Comparison of ENCODE assay signal across 8 mouse cellular contexts in the genomic region with DNA sequence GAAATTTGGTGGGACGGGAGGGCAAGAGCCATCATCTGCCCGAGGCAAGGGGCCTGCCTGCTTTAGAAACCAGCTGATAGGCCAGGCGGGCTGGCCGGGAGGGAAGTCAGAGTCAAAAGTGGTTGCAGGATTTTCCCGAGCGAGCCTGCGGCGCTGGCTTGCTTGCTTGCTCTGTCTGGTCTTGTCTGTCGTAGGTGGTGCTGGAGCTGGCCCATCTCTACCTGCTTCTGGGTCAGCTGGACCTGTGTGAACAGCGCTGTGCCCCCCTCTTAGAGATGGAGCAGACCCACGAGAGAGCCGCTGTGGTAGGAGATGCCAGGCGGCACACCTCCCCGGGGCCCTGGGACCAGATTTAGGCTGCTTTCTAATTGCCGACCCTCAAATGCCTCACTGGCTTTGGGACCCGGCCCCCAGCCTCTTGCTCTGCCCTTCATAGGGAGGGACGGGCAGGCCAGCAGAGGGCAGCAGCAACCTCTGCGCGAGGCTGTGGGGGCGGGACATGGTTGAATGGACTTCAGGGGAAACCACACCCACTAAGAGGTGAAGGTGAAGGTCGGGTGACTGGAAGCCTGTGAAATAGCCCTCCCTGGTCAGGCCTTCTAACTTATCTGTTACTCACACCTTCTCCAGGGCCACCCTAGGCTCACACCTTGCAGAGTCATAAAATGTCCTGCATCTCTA. TPM values are rescaled to one million over a fixed set of nuclear protein-coding genes. Genes with fewer than 3 reads are reported as not detected.
DNase-seq lines count a peak whose midpoint lies in the region; ATAC-seq lines count a peak whose summit lies in the region.

No protein-coding gene starts in this region.

- no peaks in the 10 kb centered on the region for H3K4me1 ChIP-seq in hindbrain, embryonic 15.5 days (replicated peaks)
- peaks cover 20% of the 10 kb centered on the region for H3K4me1 ChIP-seq in liver, embryonic 12.5 days
- H3K4me1 ChIP-seq in neural tube, embryonic 13.5 days (replicated peaks) = peaks cover 7% of the 10 kb centered on the region

- ATAC-seq in cerebellum, adult (ENCODE audit: insufficient number of reproducible peaks, low FRiP score, low TSS enrichment) = peak; percentile 62; the same call in 1 of the 2 replicates
- no peak for ATAC-seq in hindbrain, embryonic 15.5 days (ENCODE audit: low FRiP score, low read depth)
- ATAC-seq in liver, embryonic 12.5 days = peak; percentile 69
- peak; percentile 61; the same call in 1 of the 2 replicates for ATAC-seq in neural tube, embryonic 13.5 days (ENCODE audit: low read depth)

- no peak overlapping the region for H3K27ac ChIP-seq in hindbrain, embryonic 15.5 days (replicated peaks)
- H3K27ac ChIP-seq in liver, embryonic 12.5 days = no peak overlapping the region
- no peak overlapping the region for H3K27ac ChIP-seq in neural tube, embryonic 13.5 days (replicated peaks)

- 0 out of 2 replicates have a peak overlapping the region, but pooled peaks have one; percentile 1 for H3K4me2 ChIP-seq in hindbrain, embryonic 15.5 days
- peak overlapping the region; percentile 36 for H3K4me2 ChIP-seq in liver, embryonic 12.5 days
- peak overlapping the region; percentile 35 for H3K4me2 ChIP-seq in neural tube, embryonic 13.5 days

- no peak for DNase-seq in cerebellum, postnatal 4 days (ENCODE audit: low spot score in 2 of 2)
- peak; percentile 30 for DNase-seq in c-Kit-positive CD71-positive TER-119-positive erythroid progenitor cells, embryonic 14.5 days (ENCODE audit: low spot score)
- peak; percentile 68 for DNase-seq in forelimb bud, embryonic 11.5 days (ENCODE audit: low read depth, low spot score)
- DNase-seq in thymus, postnatal 4 days = peak; percentile 91

- no peaks in the 10 kb centered on the region for H3K27me3 ChIP-seq in hindbrain, embryonic 15.5 days
- no peaks in the 10 kb centered on the region for H3K27me3 ChIP-seq in liver, embryonic 12.5 days (replicated peaks)
- H3K27me3 ChIP-seq in neural tube, embryonic 13.5 days = no peaks in the 10 kb centered on the region

- no peak overlapping the region for H3K9ac ChIP-seq in hindbrain, embryonic 15.5 days
- H3K9ac ChIP-seq in liver, embryonic 12.5 days = no peak overlapping the region
- H3K9ac ChIP-seq in neural tube, embryonic 13.5 days = no peak overlapping the region

- H3K4me3 ChIP-seq in hindbrain, embryonic 15.5 days = no peak overlapping the region
- H3K4me3 ChIP-seq in liver, embryonic 12.5 days = no peak overlapping the region
- no peak overlapping the region for H3K4me3 ChIP-seq in neural tube, embryonic 13.5 days

- no peaks in the 10 kb centered on the region for H3K36me3 ChIP-seq in hindbrain, embryonic 15.5 days
- no peaks in the 10 kb centered on the region for H3K36me3 ChIP-seq in liver, embryonic 12.5 days
- no peaks in the 10 kb centered on the region for H3K36me3 ChIP-seq in neural tube, embryonic 13.5 days

- WGBS in hindbrain, embryonic 15.5 days = 17% methylated on average over 21 of the region's 21 CpGs
- WGBS in liver, embryonic 12.5 days (ENCODE audit: insufficient replicate concordance) = 16% methylated on average over 21 of the region's 21 CpGs
- 12% methylated on average over 21 of the region's 21 CpGs for WGBS in neural tube, embryonic 13.5 days

- H3K9me3 ChIP-seq in hindbrain, embryonic 15.5 days = no peaks in the 10 kb centered on the region
- no peaks in the 10 kb centered on the region for H3K9me3 ChIP-seq in liver, embryonic 12.5 days (replicated peaks)
- no peaks in the 10 kb centered on the region for H3K9me3 ChIP-seq in neural tube, embryonic 13.5 days

RNA-seq across cellular contexts. Expression of a gene that starts 21.3 kb away (rescaled TPM):
- polyA plus RNA-seq in hindbrain, embryonic 15.5 days (2015; fragmentation: Nextera tagmentation; extraction: Ambion mirVana) = 1.6 and 1.7 TPM in 2 replicates
- polyA plus RNA-seq in liver, embryonic 12.5 days (2016; fragmentation: Nextera tagmentation; extraction: Ambion mirVana) = 1.5 and 1.9 TPM in 2 replicates
- polyA plus RNA-seq in neural tube, embryonic 13.5 days (2015; fragmentation: Nextera tagmentation; extraction: Ambion mirVana) = 1.0 and 1.8 TPM in 2 replicates

RNA-seq across cellular contexts. Expression of a gene that starts 25.7 kb away (rescaled TPM):
- polyA plus RNA-seq in hindbrain, embryonic 15.5 days (2015; fragmentation: Nextera tagmentation; extraction: Ambion mirVana) = 1.2 and 1.5 TPM in 2 replicates
- 0.06 and 0.07 TPM in 2 replicates for polyA plus RNA-seq in liver, embryonic 12.5 days (2016; fragmentation: Nextera tagmentation; extraction: Ambion mirVana)
- polyA plus RNA-seq in neural tube, embryonic 13.5 days (2015; fragmentation: Nextera tagmentation; extraction: Ambion mirVana) = 0.36 and 0.39 TPM in 2 replicates

RNA-seq across cellular contexts. Expression of a gene that starts 25.8 kb away (rescaled TPM):
- polyA plus RNA-seq in hindbrain, embryonic 15.5 days (2015; fragmentation: Nextera tagmentation; extraction: Ambion mirVana) = 25.8 and 28.9 TPM in 2 replicates
- 14.9 and 15.9 TPM in 2 replicates for polyA plus RNA-seq in liver, embryonic 12.5 days (2016; fragmentation: Nextera tagmentation; extraction: Ambion mirVana)
- polyA plus RNA-seq in neural tube, embryonic 13.5 days (2015; fragmentation: Nextera tagmentation; extraction: Ambion mirVana) = 20.9 and 22.9 TPM in 2 replicates

Comparison
In these comparisons a context has a peak if more than half of its experiments do, and no peak if none do; other contexts are left out.
1. DNase-seq: peak in c-Kit-positive CD71-positive TER-119-positive erythroid progenitor cells, embryonic 14.5 days (single experiment), forelimb bud, embryonic 11.5 days (single experiment) and thymus, postnatal 4 days (single experiment); none in cerebellum, postnatal 4 days (0 of 2).
2. Peak in every context shown above with its lines, with median percentiles within 50 percentile points of each other: H3K4me2 ChIP-seq.